Mouse (Mus musculus) C2C12 (cell line): ENCODE results near the gene A830005F24Rik. TPM values are rescaled to one million over a fixed set of nuclear protein-coding genes. Genes with fewer than 3 reads are reported as not detected.

Experiments used
- H3K27me3 ChIP-seq: one replicate; pipeline ENCODE4 v1.6.1; 2011; ENCODE audit not compliant: control insufficient read depth, insufficient read depth, insufficient read length
- H3K36me3 ChIP-seq: one replicate; pipeline ENCODE4 v1.6.1; 2011; ENCODE audit not compliant: control insufficient read depth, insufficient read depth
- H3K4me3 ChIP-seq: one replicate; pipeline ENCODE4 v1.5.1; 2011; ENCODE audit warnings: mild to moderate bottlenecking, control low read depth; ENCODE audit not compliant: poor library complexity, insufficient read depth, severe bottlenecking
- H3K79me2 ChIP-seq: one replicate; pipeline ENCODE4 v1.6.1; 2011; ENCODE audit not compliant: control insufficient read depth, insufficient read depth
- H3K79me3 ChIP-seq: one replicate; pipeline ENCODE4 v1.6.1; 2011; ENCODE audit warnings: low read depth, control low read depth
- H3ac ChIP-seq: one replicate; pipeline ENCODE3; 2011; ENCODE audit warnings: low read depth; ENCODE audit not compliant: control insufficient read depth, insufficient read length
- CEBPB ChIP-seq: IDR thresholded peaks from one replicate; pipeline ENCODE4 v1.6.1; 2011; ENCODE audit warnings: low read depth, mild to moderate bottlenecking, control low read depth, moderate library complexity
- CTCF ChIP-seq: IDR thresholded peaks from one replicate; pipeline ENCODE4 v1.5.1; 2011; ENCODE audit not compliant: control insufficient read depth, insufficient read depth, insufficient read length
- FOSL1 ChIP-seq: IDR thresholded peaks from one replicate; pipeline ENCODE4 v1.8.0; 2011; ENCODE audit warnings: mild to moderate bottlenecking, low read length; ENCODE audit not compliant: poor library complexity, insufficient read depth, severe bottlenecking
- MAX ChIP-seq: IDR thresholded peaks from one replicate; pipeline ENCODE4 v1.6.1; 2011; ENCODE audit warnings: mild to moderate bottlenecking, control low read depth
- MYOD1 ChIP-seq: IDR thresholded peaks from one replicate; pipeline ENCODE4 v1.6.1; 2011; ENCODE audit warnings: low read depth; ENCODE audit not compliant: control insufficient read depth, insufficient read length
- MYOG ChIP-seq: IDR thresholded peaks from one replicate; pipeline ENCODE4 v1.6.1; 2011; ENCODE audit not compliant: control insufficient read depth, insufficient read length; ENCODE audit errors: extremely low read depth
- USF1 ChIP-seq: IDR thresholded peaks from one replicate; pipeline ENCODE4 v1.6.1; 2011; ENCODE audit warnings: low read depth, mild to moderate bottlenecking, control low read depth, moderate library complexity
- polyA plus RNA-seq: library from polyadenylated mRNA; unstranded; fragments of >200 nt; fragmentation: generic; extraction: Trizol; gene quantifications from one replicate; pipeline ENCODE4 v1.2.1, GENCODE M21; 2012; ENCODE audit warnings: missing spikeins

Gene A830005F24Rik
- polyA plus RNA-seq, 1 experiment: 0.33 TPM

- peaks cover 42% of the 10 kb centered on the region for H3K79me2 ChIP-seq
- H3ac ChIP-seq: peak overlapping the region; percentile 89
- peak; percentile 87 for TF ChIP-seq MAX
- peak; percentile 97 for TF ChIP-seq USF1
- no peak for TF ChIP-seq CEBPB
- TF ChIP-seq FOSL1: no peak
- TF ChIP-seq MYOG: no peak
- TF ChIP-seq CTCF: no peak
- no peak for TF ChIP-seq MYOD1
- H3K4me3 ChIP-seq: peak overlapping the region; percentile 90
- H3K27me3 ChIP-seq: no peaks in the 10 kb centered on the region
- peaks cover 14% of the 10 kb centered on the region for H3K36me3 ChIP-seq
- peaks cover 41% of the 10 kb centered on the region for H3K79me3 ChIP-seq
Measured at GRCm38 (mm10) chr13:48546330-48546917, 33.1 kb downstream of the A830005F24Rik start.

- Histone ChIP-seq H3K36me3 (peaks cover 7% of the 10 kb centered on the region), H3K79me3 (peaks cover 29% of the 10 kb centered on the region), H3ac (no peak overlapping the region), H3K79me2 (peaks cover 30% of the 10 kb centered on the region), H3K27me3 (no peaks in the 10 kb centered on the region), H3K4me3 (no peak overlapping the region)
- TF ChIP-seq MYOG (no peak), CEBPB (no peak), MAX (no peak), USF1 (no peak), CTCF (no peak), FOSL1 (no peak), MYOD1 (no peak)
Measured at GRCm38 (mm10) chr13:48547623-48548022, 34.3 kb downstream of the A830005F24Rik start.

- no peak for TF ChIP-seq FOSL1
- H3K79me2 ChIP-seq: peaks cover 23% of the 10 kb centered on the region
Measured at GRCm38 (mm10) chr13:48548296-48548695, 34.9 kb downstream of the A830005F24Rik start.

GRCm38 (mm10) chr13:48552181-48553090 lies 39.1 kb downstream of the A830005F24Rik start:
- no peaks in the 10 kb centered on the region for H3K27me3 ChIP-seq
- no peak overlapping the region for H3K4me3 ChIP-seq
- TF ChIP-seq FOSL1: no peak
- TF ChIP-seq MYOD1: no peak

More at GRCm38 (mm10) chr13:48548296-48548695, 34.9 kb downstream of the A830005F24Rik start:
- Histone ChIP-seq H3K27me3 (no peaks in the 10 kb centered on the region), H3K4me3 (no peak overlapping the region), H3K36me3 (peaks cover 5% of the 10 kb centered on the region), H3ac (no peak overlapping the region), H3K79me3 (peaks cover 22% of the 10 kb centered on the region)

GRCm38 (mm10) chr13:48553511-48553910 lies 40.1 kb downstream of the A830005F24Rik start:
- H3K79me2 ChIP-seq: no peaks in the 10 kb centered on the region
- no peaks in the 10 kb centered on the region for H3K79me3 ChIP-seq
- H3ac ChIP-seq: no peak overlapping the region
- no peaks in the 10 kb centered on the region for H3K27me3 ChIP-seq
- no peak overlapping the region for H3K4me3 ChIP-seq
- H3K36me3 ChIP-seq: no peaks in the 10 kb centered on the region
- TF ChIP-seq CTCF: no peak
- no peak for TF ChIP-seq MYOD1
- no peak for TF ChIP-seq USF1
- no peak for TF ChIP-seq CEBPB
- no peak for TF ChIP-seq MYOG
- TF ChIP-seq FOSL1: no peak
- no peak for TF ChIP-seq MAX

More at GRCm38 (mm10) chr13:48552181-48553090, 39.1 kb downstream of the A830005F24Rik start:
- Histone ChIP-seq H3ac (peak overlapping the region; percentile 33), H3K79me3 (no peaks in the 10 kb centered on the region), H3K36me3 (no peaks in the 10 kb centered on the region), H3K79me2 (no peaks in the 10 kb centered on the region)

- H3K4me3 ChIP-seq: no peak overlapping the region
- H3K27me3 ChIP-seq: no peaks in the 10 kb centered on the region
- H3K36me3 ChIP-seq: no peaks in the 10 kb centered on the region
- no peak overlapping the region for H3ac ChIP-seq
- no peaks in the 10 kb centered on the region for H3K79me2 ChIP-seq
- no peaks in the 10 kb centered on the region for H3K79me3 ChIP-seq
- TF ChIP-seq MAX (no peak), FOSL1 (no peak), MYOG (no peak), CTCF (no peak), USF1 (no peak), MYOD1 (no peak), CEBPB (no peak)
Measured at GRCm38 (mm10) chr13:48554552-48554951, 41.2 kb downstream of the A830005F24Rik start.
